In the genomic region with DNA sequence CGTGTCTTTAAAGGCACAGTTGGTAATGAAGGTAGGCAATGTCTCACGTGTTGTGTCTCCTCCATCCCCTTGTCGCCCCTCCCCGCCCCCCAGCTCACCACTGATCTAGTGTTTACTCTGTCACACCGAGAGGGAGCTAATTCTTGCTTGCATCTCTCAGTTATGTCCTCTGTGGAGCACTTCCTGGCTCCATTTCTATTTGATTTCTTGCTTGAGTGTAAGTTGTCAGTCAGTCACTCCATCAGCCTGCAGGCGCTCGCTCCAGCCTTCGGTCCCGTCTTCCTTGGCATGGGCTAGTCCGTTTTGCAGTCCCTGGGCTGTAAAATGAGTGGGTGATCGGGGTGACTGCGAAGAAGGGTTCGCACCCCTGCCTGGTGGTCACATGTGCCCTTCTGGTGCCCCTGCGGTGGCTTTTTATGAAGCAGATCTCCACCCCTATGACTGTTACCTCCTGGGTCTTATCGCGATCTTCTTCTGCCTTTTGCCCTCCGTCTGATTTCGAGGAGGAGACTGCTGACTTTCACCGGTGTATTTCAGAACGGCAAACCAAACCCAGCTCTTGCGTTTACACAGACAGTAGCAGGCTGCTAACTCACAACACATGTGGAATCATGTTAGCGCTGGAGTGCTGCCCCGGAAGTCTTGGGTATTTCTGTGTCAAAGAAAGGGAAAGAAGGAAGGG, we compare ENCODE assay signal across 8 mouse cellular contexts. TPM values are rescaled to one million over a fixed set of nuclear protein-coding genes. Genes with fewer than 3 reads are reported as not detected.
DNase-seq lines count a peak whose midpoint lies in the region; ATAC-seq and TF ChIP-seq lines count a peak whose summit lies in the region.

No protein-coding gene starts in this region.

- no peak for TF ChIP-seq CTCF in kidney, adult 2 months (conservative IDR thresholded peaks at IDR 0.05; ENCODE audit: insufficient read depth, insufficient read length, low read depth, low read length)

- peak; percentile 2 for DNase-seq in kidney, adult 2 months
- DNase-seq in kidney, postnatal 10 days = no peak
- DNase-seq in MN1 (ENCODE audit: low spot score) (peak; percentile 61), adipocyte (ENCODE audit: low spot score) (no peak)
- DNase-seq in forebrain, embryonic 14.5 days (ENCODE audit: low spot score) = peak; percentile 34
- peak; percentile 25 for DNase-seq in yolk sac, embryonic 10.5 days (ENCODE audit: low spot score)

- H3K9ac ChIP-seq in forebrain, embryonic 14.5 days (ENCODE audit: low read length) = peak overlapping the region; percentile 48
- H3K9ac ChIP-seq in limb, embryonic 13.5 days = peak overlapping the region; percentile 59
- peak overlapping the region; percentile 32 for H3K9ac ChIP-seq in midbrain, embryonic 15.5 days

- under 1% methylated on average over 23 of the region's 23 CpGs for WGBS in kidney, adult 2 months
- 1% methylated on average over 23 of the region's 23 CpGs for WGBS in forebrain, embryonic 14.5 days
- whole genome bisulfite sequencing in limb, embryonic 13.5 days = under 1% methylated on average over 23 of the region's 23 CpGs
- WGBS in midbrain, embryonic 15.5 days = under 1% methylated on average over 23 of the region's 23 CpGs

- H3K4me1 ChIP-seq in kidney, adult 2 months (ENCODE audit: control insufficient read depth, insufficient read depth, low read length) = peaks cover 3% of the 10 kb centered on the region; the same call in 1 of the 2 replicates
- peaks cover 19% of the 10 kb centered on the region for H3K4me1 ChIP-seq in forebrain, embryonic 14.5 days (ENCODE audit: control insufficient read depth, insufficient read depth, low read length)
- H3K4me1 ChIP-seq in limb, embryonic 13.5 days = peaks cover 61% of the 10 kb centered on the region
- peaks cover 44% of the 10 kb centered on the region for H3K4me1 ChIP-seq in midbrain, embryonic 15.5 days

- 0 out of 2 replicates have a peak, but pooled peaks have one; percentile 7 for ATAC-seq in forebrain, embryonic 14.5 days
- no peak for ATAC-seq in limb, embryonic 13.5 days (ENCODE audit: low FRiP score, low read depth)
- ATAC-seq in midbrain, embryonic 15.5 days (replicated peaks) = peak; percentile 35

- peak overlapping the region; percentile 30 for H3K4me3 ChIP-seq in kidney, adult 2 months (ENCODE audit: insufficient read depth, low read depth, low read length)
- H3K4me3 ChIP-seq in forebrain, embryonic 14.5 days (ENCODE audit: low read depth, low read length) = peak overlapping the region; percentile 35
- peak overlapping the region; percentile 48 for H3K4me3 ChIP-seq in limb, embryonic 13.5 days
- H3K4me3 ChIP-seq in midbrain, embryonic 15.5 days = peak overlapping the region; percentile 42

- no peaks in the 10 kb centered on the region for H3K36me3 ChIP-seq in kidney, adult 2 months (ENCODE audit: control insufficient read depth, insufficient read depth, low read length)
- no peaks in the 10 kb centered on the region for H3K36me3 ChIP-seq in forebrain, embryonic 14.5 days (ENCODE audit: control insufficient read depth, insufficient read depth, low read length)
- no peaks in the 10 kb centered on the region for H3K36me3 ChIP-seq in limb, embryonic 13.5 days
- no peaks in the 10 kb centered on the region for H3K36me3 ChIP-seq in midbrain, embryonic 15.5 days (replicated peaks)

- no peaks in the 10 kb centered on the region for H3K27me3 ChIP-seq in kidney, adult 2 months (replicated peaks; ENCODE audit: control insufficient read depth, insufficient read depth, low read length)
- H3K27me3 ChIP-seq in forebrain, embryonic 14.5 days (replicated peaks; ENCODE audit: control insufficient read depth, insufficient read depth, low read length) = 0 out of 2 replicates have a peak, but pooled peaks cover 8% of the 10 kb centered on the region
- H3K27me3 ChIP-seq in limb, embryonic 13.5 days = peaks cover 19% of the 10 kb centered on the region
- H3K27me3 ChIP-seq in midbrain, embryonic 15.5 days (replicated peaks) = peaks cover 15% of the 10 kb centered on the region

- no peaks in the 10 kb centered on the region for H3K9me3 ChIP-seq in forebrain, embryonic 14.5 days (replicated peaks; ENCODE audit: control insufficient read depth, low read length)
- no peaks in the 10 kb centered on the region for H3K9me3 ChIP-seq in limb, embryonic 13.5 days
- H3K9me3 ChIP-seq in midbrain, embryonic 15.5 days = no peaks in the 10 kb centered on the region

- peak overlapping the region; percentile 88 for H3K4me2 ChIP-seq in forebrain, embryonic 14.5 days (ENCODE audit: low read length)
- H3K4me2 ChIP-seq in limb, embryonic 13.5 days (replicated peaks) = peak overlapping the region; percentile 92
- H3K4me2 ChIP-seq in midbrain, embryonic 15.5 days = peak overlapping the region; percentile 84

- no peak for TF ChIP-seq POLR2A in kidney, adult 2 months (IDR thresholded peaks at IDR 0.05; ENCODE audit: low read depth, low read length)

- H3K27ac ChIP-seq in kidney, adult 2 months (ENCODE audit: insufficient read depth, low read depth, low read length) = no peak overlapping the region
- no peak overlapping the region for H3K27ac ChIP-seq in forebrain, embryonic 14.5 days (ENCODE audit: low read depth, low read length)
- H3K27ac ChIP-seq in limb, embryonic 13.5 days = peak overlapping the region; percentile 61
- peak overlapping the region; percentile 57 for H3K27ac ChIP-seq in midbrain, embryonic 15.5 days

RNA-seq across cellular contexts. Expression of gene Pou2f1, which starts 45.9 kb away (rescaled TPM):
- 10.8 and 11.8 TPM in 2 replicates for polyA plus RNA-seq in kidney, adult 2 months (2012; rRNA removed)
- 14.8 and 22.8 TPM in 2 replicates for polyA plus RNA-seq in forebrain, embryonic 14.5 days (2014; fragmentation: Nextera tagmentation; extraction: Ambion mirVana)
- polyA plus RNA-seq in limb, embryonic 13.5 days (2015; fragmentation: Nextera tagmentation; extraction: Ambion mirVana) = 15.3 and 15.9 TPM in 2 replicates
- 25.6 and 30.1 TPM in 2 replicates for polyA plus RNA-seq in midbrain, embryonic 15.5 days (2015; fragmentation: Nextera tagmentation; extraction: Ambion mirVana)

Comparison
In these comparisons a context has a peak if more than half of its experiments do, and no peak if none do; other contexts are left out.
1. DNase-seq: peak in kidney, adult 2 months (single experiment), MN1 (single experiment), forebrain, embryonic 14.5 days (single experiment) and yolk sac, embryonic 10.5 days (single experiment); none in kidney, postnatal 10 days (single experiment) and adipocyte (single experiment).
2. H3K27ac ChIP-seq: peak in limb, embryonic 13.5 days (single experiment) and midbrain, embryonic 15.5 days (single experiment); none in kidney, adult 2 months (single experiment) and forebrain, embryonic 14.5 days (single experiment).
3. Peak in every context shown above with its lines, with median percentiles within 50 percentile points of each other: H3K4me3 ChIP-seq, H3K4me2 ChIP-seq and H3K9ac ChIP-seq.